In the genomic region with DNA sequence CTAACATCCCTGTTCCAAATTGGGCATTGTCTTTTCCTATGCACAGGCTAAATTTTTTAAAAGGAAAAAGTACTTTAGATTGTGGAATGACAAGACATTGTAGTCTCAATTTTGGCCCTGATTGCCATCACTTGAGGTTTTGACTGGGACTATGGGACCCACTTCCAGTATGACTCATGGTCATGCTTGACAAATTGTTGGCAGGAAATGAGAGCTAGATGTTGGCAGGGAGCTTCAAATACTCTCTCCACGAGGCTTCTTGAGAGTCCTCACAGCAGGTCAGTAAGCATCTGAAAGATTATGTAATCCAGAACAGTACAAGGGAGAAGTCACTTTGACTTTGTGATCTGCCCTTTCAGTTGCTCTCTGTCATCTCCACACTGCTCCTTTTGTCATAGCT, we compare ENCODE assay signal across 11 mouse cellular contexts.
DNase-seq lines count a peak whose midpoint lies in the region; ATAC-seq lines count a peak whose summit lies in the region.
"Had no signal": no experiment of that assay in that cellular context is flagged by ENCODE, and none has a peak within 500 bp of the region (broad histone marks: within the 10 kb centered on the region; RNA-seq: fewer than 3 reads in every experiment).

No protein-coding gene starts in this region.

- ATAC-seq in granulocyte monocyte progenitor cell, adult 5-6 weeks (replicated peaks; ENCODE audit: poor library complexity, severe bottlenecking), result peak; percentile 33; the same call in 1 of the 2 replicates
- ATAC-seq: intestine, embryonic 15.5 days had no signal

- DNase-seq in cerebellum, adult 9-11 months, result peak; percentile 10
- no peak for DNase-seq in cerebellum, postnatal 4 days (ENCODE audit: low spot score in 2 of 2)
- peak; percentile 34 to 46 for DNase-seq in lung, adult 18-20 months
- DNase-seq in lung, postnatal 4 days, result no peak
- peak; percentile 76 for DNase-seq in skeletal muscle tissue, adult 2 months (ENCODE audit: low read depth, low spot score)
- DNase-seq in thymus, postnatal 10 days (ENCODE audit: low spot score in 2 of 2), result no peak
- no peak for DNase-seq in c-Kit-positive CD71-positive TER-119-positive erythroid progenitor cells, embryonic 14.5 days (ENCODE audit: low spot score)
- DNase-seq: kidney, postnatal 36 days; layer of hippocampus, postnatal 36 days had no signal

Comparison
In these comparisons a context has a peak if more than half of its experiments do, and no peak if none do; other contexts are left out.
1. DNase-seq: peak in cerebellum, adult 9-11 months (single experiment), lung, adult 18-20 months (2 of 2) and skeletal muscle tissue, adult 2 months (single experiment); none in cerebellum, postnatal 4 days (0 of 2), lung, postnatal 4 days (0 of 2), thymus, postnatal 10 days (0 of 2) and c-Kit-positive CD71-positive TER-119-positive erythroid progenitor cells, embryonic 14.5 days (single experiment).